8 mouse cellular contexts compared by ENCODE assay signal in genomic region chr9:67105867-67106266, GRCm38 (mm10). TPM values are rescaled to one million over a fixed set of nuclear protein-coding genes. Genes with fewer than 3 reads are reported as not detected.
A peak's percentile ranks its signal among the peaks of the same experiment; 100 is the strongest.
DNase-seq lines count a peak whose midpoint lies in the region; ATAC-seq and TF ChIP-seq lines count a peak whose summit lies in the region.
"Had no signal": no experiment of that assay in that cellular context is flagged by ENCODE, and none has a peak within 500 bp of the region (broad histone marks: within the 10 kb centered on the region; RNA-seq: fewer than 3 reads in every experiment).

No protein-coding gene starts in this region.

- no peak overlapping the region for H3K4me3 ChIP-seq in midbrain, embryonic 10.5 days
- no peak overlapping the region for H3K4me3 ChIP-seq in midbrain, embryonic 13.5 days (replicated peaks)
- no peak overlapping the region for H3K4me3 ChIP-seq in heart, embryonic 14.5 days (ENCODE audit: control insufficient read depth in 1 of 2, insufficient read depth in 1 of 2, low read depth in 1 of 2, low read length in 2 of 2)
- no peak overlapping the region for H3K4me3 ChIP-seq in gastrocnemius, adult 2 months

- H3K27me3 ChIP-seq in midbrain, embryonic 10.5 days (ENCODE audit: low read depth, poor library complexity, severe bottlenecking), result no peaks in the 10 kb centered on the region
- no peaks in the 10 kb centered on the region for H3K27me3 ChIP-seq in midbrain, embryonic 13.5 days
- H3K27me3 ChIP-seq in heart, embryonic 14.5 days (ENCODE audit: control insufficient read depth, insufficient read depth, low read length), result no peaks in the 10 kb centered on the region

- intact Hi-C loops in gastrocnemius, adult 2 months (cut with DNase I), result no loop called here

- no peak overlapping the region for H3K4me2 ChIP-seq in midbrain, embryonic 13.5 days (replicated peaks)
- peak overlapping the region; percentile 1; the same call in 1 of the 2 replicates for H3K4me2 ChIP-seq in heart, embryonic 14.5 days (ENCODE audit: low read length)

- peak; percentile 42 for DNase-seq in midbrain, embryonic 10.5 days (ENCODE audit: low spot score)
- peak; percentile 56 for DNase-seq in embryo, embryonic 10.5 days (ENCODE audit: low spot score)
- DNase-seq in mesoderm, embryonic 11.5 days (ENCODE audit: low read depth, low spot score), result peak; percentile 83
- DNase-seq in gastrocnemius, adult 2 months, result no peak
- no peak for DNase-seq in cerebellum, adult 11-12 months
- DNase-seq: thymus, adult 18-20 months had no signal

- H3K36me3 ChIP-seq in midbrain, embryonic 10.5 days, result no peaks in the 10 kb centered on the region
- H3K36me3 ChIP-seq in midbrain, embryonic 13.5 days, result no peaks in the 10 kb centered on the region
- H3K36me3 ChIP-seq in heart, embryonic 14.5 days (ENCODE audit: control insufficient read depth, insufficient read depth, low read length), result no peaks in the 10 kb centered on the region

- TF ChIP-seq CTCF in gastrocnemius, adult 2 months (IDR thresholded peaks at IDR 0.05), result no peak

- peaks cover 19% of the 10 kb centered on the region for H3K4me1 ChIP-seq in midbrain, embryonic 10.5 days
- peaks cover 5% of the 10 kb centered on the region; the same call in 1 of the 2 replicates for H3K4me1 ChIP-seq in midbrain, embryonic 13.5 days (replicated peaks)
- peaks cover 18 to 31% of the 10 kb centered on the region in 2 experiments for H3K4me1 ChIP-seq in heart, embryonic 14.5 days (ENCODE audit: control insufficient read depth in 2 of 2, insufficient read depth in 2 of 2, low read length in 2 of 2)

- no peaks in the 10 kb centered on the region for H3K9me3 ChIP-seq in midbrain, embryonic 10.5 days (replicated peaks)
- H3K9me3 ChIP-seq in midbrain, embryonic 13.5 days, result no peaks in the 10 kb centered on the region
- H3K9me3 ChIP-seq in heart, embryonic 14.5 days (ENCODE audit: control insufficient read depth, low read length), result no peaks in the 10 kb centered on the region

- 38% methylated on average over 9 of the region's 9 CpGs for WGBS in midbrain, embryonic 10.5 days
- WGBS in midbrain, embryonic 13.5 days, result 38% methylated on average over 9 of the region's 9 CpGs
- 0% methylated on average over 9 of the region's 9 CpGs for WGBS in heart, embryonic 14.5 days

- ATAC-seq in midbrain, embryonic 13.5 days, result no peak
- peak; percentile 64 for ATAC-seq in heart, embryonic 14.5 days (ENCODE audit: insufficient number of reproducible peaks, insufficient read depth, low FRiP score, low read depth)

- H3K27ac ChIP-seq in midbrain, embryonic 10.5 days (replicated peaks), result peak overlapping the region; percentile 67
- H3K27ac ChIP-seq in midbrain, embryonic 13.5 days, result no peak overlapping the region
- H3K27ac ChIP-seq in heart, embryonic 14.5 days (replicated peaks in 1 of 2; ENCODE audit: control insufficient read depth in 1 of 2, insufficient read depth in 1 of 2, low read depth in 2 of 2, low read length in 2 of 2), result peak overlapping the region; percentile 72 to 81
- no peak overlapping the region for H3K27ac ChIP-seq in gastrocnemius, adult 2 months

- no peak overlapping the region for H3K9ac ChIP-seq in midbrain, embryonic 13.5 days (replicated peaks)
- 0 out of 2 replicates have a peak overlapping the region, but pooled peaks have one; percentile 3 for H3K9ac ChIP-seq in heart, embryonic 14.5 days (ENCODE audit: low read length)

RNA-seq across cellular contexts. Expression of gene Tpm1, which starts 56.7 kb away (rescaled TPM):
- polyA plus RNA-seq in midbrain, embryonic 10.5 days (2016; fragmentation: Nextera tagmentation; extraction: Ambion mirVana), result 263 and 275 TPM in 2 replicates
- 115 and 118 TPM in 2 replicates for polyA plus RNA-seq in midbrain, embryonic 13.5 days (2015; fragmentation: Nextera tagmentation; extraction: Ambion mirVana)
- 5,210 and 5,334 TPM in 2 replicates for polyA plus RNA-seq in heart, embryonic 14.5 days (2014; fragmentation: Nextera tagmentation; extraction: Ambion mirVana)
- total RNA-seq in gastrocnemius, adult 2 months (2021), result over 10,000 TPM; 18,374 to 28,065 TPM

Comparison
In these comparisons a context has a peak if more than half of its experiments do, and no peak if none do; other contexts are left out.
1. H3K27ac ChIP-seq: peak in midbrain, embryonic 10.5 days (single experiment) and heart, embryonic 14.5 days (2 of 2); none in midbrain, embryonic 13.5 days (single experiment) and gastrocnemius, adult 2 months (single experiment).
2. DNase-seq: peak in midbrain, embryonic 10.5 days (single experiment), embryo, embryonic 10.5 days (single experiment) and mesoderm, embryonic 11.5 days (single experiment); none in gastrocnemius, adult 2 months (single experiment) and cerebellum, adult 11-12 months (single experiment).
3. RNA of gene Tpm1, which starts 56.7 kb away (polyA plus RNA-seq): 5,210 to 5,334 TPM in heart, embryonic 14.5 days; 263 to 275 TPM in midbrain, embryonic 10.5 days and 115 to 118 TPM in midbrain, embryonic 13.5 days; every median in the first group is over 10 times any median in the second.